Mouse (Mus musculus) naive thymus-derived CD4-positive, alpha-beta T cell, adult 2 months (primary cell): ENCODE measurements around the gene Lhfpl3.
"Not testable (repeated sequence)": the region's sequence is repeated elsewhere in the genome, so short reads cannot be mapped to it uniquely, and the experiment has no call there.

ENCODE experiments used
- DNase-seq: peaks from one replicate; pipeline ENCODE4 v3.0.0-alpha.2; 2011; ENCODE audit warnings: low read depth

Gene Lhfpl3

GRCm38 (mm10) chr5:22745885-22746532 lies at the start of gene Lhfpl3:
TSS of gene Lhfpl3 (plus strand) at chr5:22746059.
- peak; percentile 3 for DNase-seq

GRCm38 (mm10) chr5:22706271-22706670 lies 39.6 kb upstream of the Lhfpl3 start:
- DNase-seq: not testable (repeated sequence)

- DNase-seq: no peak
These were observed 352 bp upstream of the Lhfpl3 start for GRCm38 (mm10) chr5:22745529-22745884.

DNA sequence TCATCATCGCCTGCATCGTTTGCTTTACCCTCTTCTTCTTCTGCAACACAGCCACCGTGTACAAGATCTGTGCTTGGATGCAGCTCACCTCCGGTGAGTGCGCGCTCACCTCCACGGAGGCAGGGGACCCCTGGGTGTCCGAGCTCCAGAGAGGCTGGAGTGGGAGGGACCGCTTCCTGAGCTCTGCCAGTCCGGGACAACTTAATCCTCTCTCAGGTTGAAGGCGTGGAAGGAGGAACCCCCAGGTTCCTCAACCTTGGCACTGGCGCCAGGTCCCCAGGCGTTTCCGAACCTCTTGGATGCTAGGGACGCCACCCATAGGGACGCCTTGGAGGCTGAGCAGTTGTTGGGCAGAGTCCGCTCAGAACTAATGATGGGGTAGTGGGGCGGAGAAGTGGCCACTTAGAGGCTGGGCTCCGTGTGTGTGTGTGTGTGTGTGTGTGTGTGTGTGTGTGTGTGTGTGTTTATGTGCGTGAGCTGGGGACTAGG lies 718 bp downstream of the Lhfpl3 start:
- DNase-seq: peak; percentile 1

GRCm38 (mm10) chr5:22747305-22747704 lies 1.4 kb downstream of the Lhfpl3 start:
- DNase-seq: peak; percentile 45

- no peak for DNase-seq
These were observed 11.4 kb downstream of the Lhfpl3 start for GRCm38 (mm10) chr5:22757261-22757660.

- no peak for DNase-seq
These were observed 24.9 kb downstream of the Lhfpl3 start for GRCm38 (mm10) chr5:22770726-22771125.

DNA sequence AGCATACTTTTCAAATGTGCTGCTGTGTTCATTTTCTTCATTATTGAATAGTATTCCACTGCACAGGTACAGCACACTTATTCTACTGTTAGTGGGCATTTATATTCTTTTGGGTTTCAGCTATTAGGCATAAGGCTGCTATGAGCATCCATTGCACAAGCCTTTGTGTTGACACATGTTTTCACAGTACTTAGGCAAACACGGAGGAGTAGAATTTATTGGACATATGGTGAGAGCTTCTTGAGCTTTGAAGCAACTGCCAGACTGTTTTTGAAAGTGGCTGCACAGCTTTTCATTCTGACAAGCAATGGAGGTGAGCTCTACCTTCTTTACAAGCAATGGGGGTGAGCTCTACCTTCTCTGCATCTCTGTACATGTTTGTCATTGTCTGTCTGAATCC lies 49.5 kb downstream of the Lhfpl3 start:
- no peak for DNase-seq

- no peak for DNase-seq
These were observed 67.6 kb downstream of the Lhfpl3 start for GRCm38 (mm10) chr5:22813426-22813825.

DNA sequence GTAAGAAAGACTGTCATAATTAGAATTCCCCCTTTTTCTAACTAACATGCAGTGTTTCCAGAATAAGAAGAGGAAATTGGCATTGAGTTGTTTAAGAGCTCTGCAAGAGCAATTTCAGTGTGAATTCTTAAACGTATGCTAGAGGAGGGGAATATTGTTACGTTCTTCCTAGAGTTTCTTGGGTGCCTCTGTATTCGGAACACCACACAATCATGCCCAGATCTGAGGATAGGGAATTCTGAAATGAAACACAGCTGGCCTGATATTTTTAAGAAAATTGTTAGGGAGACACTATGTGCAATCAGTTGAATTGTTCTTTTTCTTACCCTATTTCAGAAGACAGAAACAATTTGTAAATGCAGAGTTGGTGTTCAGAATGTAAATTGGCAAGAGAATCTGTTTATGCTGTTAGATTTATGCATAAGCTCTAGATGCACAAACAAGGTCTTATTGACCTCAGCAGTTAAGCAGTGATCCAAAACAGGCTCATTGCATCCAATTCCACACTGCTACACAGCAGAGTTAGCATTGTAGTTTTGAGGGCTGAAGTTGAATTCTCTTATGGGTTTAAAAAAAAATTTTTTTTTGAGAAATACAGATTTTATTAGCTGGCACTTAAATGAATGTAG lies 84.1 kb downstream of the Lhfpl3 start:
- DNase-seq: no peak

GRCm38 (mm10) chr5:22851572-22851971 lies 105.7 kb downstream of the Lhfpl3 start:
- DNase-seq: no peak

DNA sequence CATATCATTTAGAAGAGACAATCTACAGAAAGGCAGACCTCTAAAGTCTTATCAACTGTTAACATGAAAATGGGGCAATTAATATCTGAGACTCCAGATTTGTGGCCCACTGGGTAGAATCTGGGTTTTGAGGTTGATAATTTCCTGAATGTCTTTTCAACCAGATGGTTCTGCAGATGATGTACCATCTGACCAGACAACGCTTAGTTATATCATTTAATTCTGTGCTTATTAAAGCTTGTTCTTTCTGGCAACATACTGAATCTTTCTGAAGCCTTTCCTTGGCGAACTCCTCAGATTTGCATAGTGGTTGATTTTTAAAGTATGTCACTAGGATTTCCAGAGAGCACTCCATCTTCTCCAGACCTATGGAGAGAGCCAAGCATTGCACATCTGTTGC lies 107.6 kb downstream of the Lhfpl3 start:
- no peak for DNase-seq

- DNase-seq: no peak
These were observed 110.6 kb downstream of the Lhfpl3 start for GRCm38 (mm10) chr5:22856480-22856879.

- no peak for DNase-seq
These were observed 115.5 kb downstream of the Lhfpl3 start for GRCm38 (mm10) chr5:22861399-22861798.

DNA sequence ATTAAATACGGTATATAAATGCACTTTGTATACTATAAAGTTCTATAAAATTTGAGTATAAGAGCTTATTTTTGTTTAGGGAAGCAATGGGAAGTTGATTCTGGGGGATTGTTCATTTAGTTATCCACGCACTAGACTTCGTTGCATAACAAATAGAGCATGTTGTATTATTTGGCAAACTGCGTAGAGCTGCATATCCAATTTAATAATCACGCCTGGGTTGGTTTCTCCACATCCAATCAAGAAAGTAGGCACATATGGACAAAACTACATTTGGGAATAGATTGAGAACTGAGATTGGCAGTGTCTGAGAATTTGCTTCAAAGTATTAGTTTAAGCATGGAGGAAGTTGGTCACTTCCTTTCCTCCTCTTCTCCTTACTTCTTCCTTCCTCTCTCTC lies 123.2 kb downstream of the Lhfpl3 start:
- no peak for DNase-seq

DNA sequence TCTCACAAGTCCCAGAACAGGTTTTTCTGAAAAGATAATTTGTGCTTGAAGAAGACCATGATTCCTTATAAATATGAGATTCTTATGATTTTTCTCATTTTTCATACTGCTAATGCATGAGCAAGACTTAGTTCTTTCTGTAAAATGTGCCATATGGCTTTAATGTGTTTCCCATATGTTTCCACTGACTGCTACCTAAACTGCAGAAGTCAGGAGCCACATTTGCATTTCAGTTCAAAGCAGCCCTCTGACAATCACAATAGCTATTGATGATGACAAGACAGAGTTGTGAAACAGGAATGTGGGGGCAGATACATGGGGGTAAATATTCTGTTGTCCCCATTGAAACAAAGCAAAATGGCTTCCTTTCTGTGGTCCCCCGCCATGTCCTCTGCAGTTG lies 126.6 kb downstream of the Lhfpl3 start:
- DNase-seq: no peak

- no peak for DNase-seq
These were observed 142.5 kb downstream of the Lhfpl3 start for GRCm38 (mm10) chr5:22888345-22888744.

DNA sequence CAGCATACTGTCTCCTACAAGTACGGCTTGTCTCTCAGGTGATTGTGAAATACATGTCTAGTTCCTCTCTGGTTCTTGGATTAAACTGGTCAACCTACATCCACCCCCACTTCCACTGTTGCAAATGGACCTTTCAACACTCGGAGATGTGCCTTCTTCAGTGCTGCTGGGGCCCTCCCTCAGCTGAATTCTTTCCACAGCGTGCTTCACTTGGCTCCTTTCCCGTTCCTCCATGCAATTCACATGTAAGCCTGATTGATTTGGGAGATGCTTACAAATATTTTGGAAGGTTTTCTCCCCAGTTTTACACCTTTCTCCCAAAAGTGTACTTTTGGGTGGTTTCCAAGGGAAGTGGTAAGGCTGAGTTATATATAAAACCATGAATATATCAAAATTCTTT lies 143.6 kb downstream of the Lhfpl3 start:
- no peak for DNase-seq

DNA sequence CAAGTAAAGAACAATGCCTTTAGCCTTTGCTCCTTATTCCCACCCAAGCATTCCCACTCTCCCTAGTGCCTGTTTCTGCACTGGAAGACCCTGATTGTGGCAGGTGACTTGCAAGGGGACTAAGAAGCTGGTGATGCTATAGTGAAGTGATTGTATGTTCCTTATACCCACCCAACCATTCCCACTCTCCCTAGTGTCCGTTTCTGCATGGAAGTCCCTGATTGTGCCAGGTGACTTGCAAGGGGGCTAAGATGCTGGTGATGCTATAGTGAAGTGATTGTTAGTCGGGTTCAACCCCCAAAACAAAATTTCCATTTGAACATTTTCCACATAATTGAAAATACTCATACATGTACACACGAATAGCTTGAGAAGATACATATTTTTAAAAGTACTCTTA lies 151.4 kb downstream of the Lhfpl3 start:
- no peak for DNase-seq

DNA sequence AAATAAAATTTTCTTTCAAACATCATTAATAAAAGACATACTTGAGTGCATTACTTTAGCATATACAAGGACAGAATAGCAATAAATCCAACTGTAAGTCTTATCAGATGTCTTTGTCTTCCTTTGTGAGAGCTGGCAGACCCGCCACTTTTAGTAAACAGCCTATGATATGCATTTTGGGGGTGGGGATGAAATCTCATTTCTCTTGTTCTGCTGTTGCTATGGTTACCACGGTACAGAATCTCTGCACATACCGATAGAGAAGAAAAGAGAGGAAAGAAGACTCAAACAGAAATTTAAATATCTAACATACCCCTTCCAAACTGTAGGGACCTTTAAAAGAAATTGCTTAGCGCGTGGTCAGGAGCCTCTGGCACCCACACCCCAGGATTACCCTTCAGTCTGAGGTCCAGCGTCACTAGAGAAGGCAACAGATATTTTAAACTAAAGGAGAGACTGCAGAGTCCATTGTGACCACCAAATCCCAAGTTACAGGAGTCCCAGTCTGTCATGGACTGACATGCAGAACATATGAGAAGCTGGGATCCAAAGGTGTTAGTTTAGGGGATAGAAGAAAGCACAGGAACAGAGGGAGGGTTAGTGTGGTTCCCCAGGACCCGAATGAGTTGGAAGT lies 151.9 kb downstream of the Lhfpl3 start:
- no peak for DNase-seq

DNA sequence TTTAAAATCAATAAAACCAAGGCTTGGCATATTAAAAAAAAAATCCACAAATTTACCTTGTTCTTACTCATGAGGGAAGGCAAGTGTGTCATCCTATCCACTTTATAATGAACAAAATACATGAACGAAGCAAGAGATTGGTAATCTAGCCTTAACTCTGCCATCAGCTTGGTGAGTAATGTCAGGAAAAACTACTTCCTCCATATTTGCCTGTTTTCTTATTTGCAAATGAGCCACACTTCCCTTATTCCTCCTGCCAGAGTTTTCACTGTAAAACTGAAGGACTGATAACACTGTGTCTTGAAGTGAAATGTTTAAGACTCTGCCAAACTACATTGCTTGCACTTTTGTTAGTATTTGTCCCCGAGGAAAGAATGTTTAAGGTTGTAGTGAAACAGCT lies 152.7 kb downstream of the Lhfpl3 start:
- DNase-seq: no peak

GRCm38 (mm10) chr5:22899913-22900312 lies 154.1 kb downstream of the Lhfpl3 start:
- DNase-seq: no peak

- no peak for DNase-seq
These were observed 171.3 kb downstream of the Lhfpl3 start for GRCm38 (mm10) chr5:22917197-22917596.
